Mouse (Mus musculus) G1E (cell line): Measurements from ENCODE around the gene Epn3.

Source experiments
- CTCF ChIP-seq: IDR thresholded peaks from 2 replicates; pipeline ENCODE4 v1.5.1; 2012; ENCODE audit warnings: low read depth, low read length, inconsistent platforms, mixed read lengths
- POLR2AphosphoS5 ChIP-seq: IDR thresholded peaks from 2 replicates; pipeline ENCODE4 v1.6.1; 2012; ENCODE audit warnings: low read depth, low read length, inconsistent platforms; ENCODE audit not compliant: insufficient replicate concordance

DNA sequence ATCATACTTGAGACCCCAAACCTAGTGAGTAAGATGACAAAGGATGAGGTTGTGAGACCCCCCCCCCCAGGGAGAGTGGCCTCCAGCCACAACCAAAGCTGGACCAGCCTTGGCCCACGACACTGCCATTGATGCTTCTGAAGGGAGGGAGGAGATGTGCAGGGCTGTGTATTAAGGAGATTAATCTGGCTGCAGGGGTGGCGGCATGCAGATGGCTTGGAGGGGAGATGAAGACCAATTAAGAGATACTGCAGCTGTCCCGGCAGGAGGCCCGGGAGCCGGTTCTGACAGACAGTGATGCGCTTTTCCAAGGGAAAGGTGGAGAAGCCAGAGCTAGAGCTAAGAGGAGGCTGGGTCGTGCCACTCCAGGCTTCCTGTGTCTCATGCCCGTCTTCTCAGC is 50.5 kb downstream of the Epn3 start:
- no peak for TF ChIP-seq CTCF
- TF ChIP-seq POLR2AphosphoS5: no peak
